In the genomic region with DNA sequence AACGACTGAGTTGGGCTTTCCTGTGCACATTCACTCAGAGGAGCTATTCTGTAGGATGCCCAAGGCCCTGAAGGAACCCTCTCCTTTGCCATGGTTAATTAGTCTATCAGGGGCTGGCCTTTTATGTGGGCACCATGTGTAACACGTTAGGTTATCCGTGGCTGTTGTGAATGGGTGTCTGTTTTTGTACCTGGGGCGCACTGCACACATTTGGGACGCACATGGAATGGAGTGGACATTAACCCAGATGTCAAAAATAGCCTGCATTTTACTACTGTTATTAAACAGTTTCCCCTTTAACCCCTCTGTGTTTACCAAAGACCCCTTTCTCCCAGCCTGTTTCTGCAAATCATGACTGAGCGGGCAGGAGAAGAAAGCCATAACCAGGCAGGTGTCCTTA, we compare ENCODE assay signal across 16 mouse cellular contexts.
"Had no signal": no experiment of that assay in that cellular context is flagged by ENCODE, and none has a peak within 500 bp of the region (broad histone marks: within the 10 kb centered on the region; RNA-seq: fewer than 3 reads in every experiment).

No protein-coding gene starts in this region.

- H3K9me3 ChIP-seq: midbrain, embryonic 10.5 days; midbrain, embryonic 12.5 days; neural tube, embryonic 13.5 days; neural tube, embryonic 15.5 days had no signal

- H3K4me3 ChIP-seq: midbrain, embryonic 10.5 days; midbrain, embryonic 12.5 days; myocyte; neural tube, embryonic 13.5 days; neural tube, embryonic 15.5 days had no signal

- H3K4me2 ChIP-seq: lung, embryonic 14.5 days; midbrain, embryonic 12.5 days; neural tube, embryonic 13.5 days; neural tube, embryonic 15.5 days had no signal

- H3K27ac ChIP-seq: midbrain, embryonic 10.5 days; midbrain, embryonic 12.5 days; neural tube, embryonic 13.5 days; neural tube, embryonic 15.5 days had no signal

- H3K27me3 ChIP-seq: neural tube, embryonic 15.5 days had no signal

- H3K9ac ChIP-seq: lung, embryonic 14.5 days; midbrain, embryonic 12.5 days; neural tube, embryonic 13.5 days; neural tube, embryonic 15.5 days had no signal

- H3K36me3 ChIP-seq: midbrain, embryonic 10.5 days; midbrain, embryonic 12.5 days; neural tube, embryonic 13.5 days; neural tube, embryonic 15.5 days had no signal

- DNase-seq: lung, adult 18-20 months; lung, embryonic 14.5 days; lung, postnatal 10 days; lung, postnatal 4 days; right cerebral cortex, adult 18-20 months; right cerebral cortex, postnatal 25 days; right cerebral cortex, postnatal 4 days; spleen, adult 18-20 months; thymus, adult 2 months; thymus, postnatal 14 days; thymus, postnatal 36 days had no signal
